Mouse (Mus musculus): ENCODE measurements around the gene Zfr. TPM values are rescaled to one million over a fixed set of nuclear protein-coding genes. Genes with fewer than 3 reads are reported as not detected.
"Not testable (repeated sequence)": the region's sequence is repeated elsewhere in the genome, so short reads cannot be mapped to it uniquely, and the experiment has no call there.

Zfr gene
- polyA plus RNA-seq, 1 experiment: 124 TPM

DNA sequence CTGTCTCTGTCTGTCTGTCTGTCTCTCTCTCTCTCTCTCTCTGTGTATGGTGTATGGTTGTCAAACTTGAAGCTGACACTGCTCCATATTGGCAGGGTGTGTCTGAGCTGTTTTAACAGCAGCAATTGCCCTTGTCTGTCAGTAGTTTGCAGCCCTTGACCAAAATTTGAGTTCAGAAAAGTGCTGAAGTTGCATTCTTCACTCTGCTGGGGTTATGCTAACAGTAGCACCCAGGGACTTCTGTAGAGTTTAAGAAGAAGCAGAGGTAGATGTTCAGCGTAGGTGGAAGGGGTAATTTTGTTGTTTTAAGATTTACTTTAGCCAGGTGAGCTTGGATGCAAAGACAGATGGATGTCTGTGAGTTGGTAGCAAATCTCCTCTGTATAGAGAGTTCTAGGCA is 94.6 kb downstream of the Zfr start:
- peaks cover 14% of the 10 kb centered on the region for H3K4me1 ChIP-seq (ENCODE audit: control insufficient read depth, insufficient read depth, low read length)
- H3K4me3 ChIP-seq (ENCODE audit: low read depth, low read length): no peak overlapping the region
- H3K9ac ChIP-seq (ENCODE audit: low read depth, poor library complexity, severe bottlenecking): no peak overlapping the region
- H3K27me3 ChIP-seq (ENCODE audit: control insufficient read depth, insufficient read depth, low read length, poor library complexity, severe bottlenecking): no peaks in the 10 kb centered on the region
- no peak for TF ChIP-seq EP300 (IDR thresholded peaks at IDR 0.05; ENCODE audit: insufficient read depth, low read depth, low read length)
- TF ChIP-seq CTCF (IDR thresholded peaks at IDR 0.05; ENCODE audit: low read depth, low read length): no peak
- no peak for TF ChIP-seq POLR2A (IDR thresholded peaks at IDR 0.05; ENCODE audit: insufficient read depth, low read length)
- no peak overlapping the region for H3K27ac ChIP-seq (ENCODE audit: insufficient read depth, low read length)
- H3K36me3 ChIP-seq (ENCODE audit: control insufficient read depth, insufficient read depth, low read length, poor library complexity, severe bottlenecking): no peaks in the 10 kb centered on the region
- no peaks in the 10 kb centered on the region for H3K9me3 ChIP-seq (replicated peaks; ENCODE audit: control insufficient read depth, insufficient read depth, low read length, poor library complexity, severe bottlenecking)

DNA sequence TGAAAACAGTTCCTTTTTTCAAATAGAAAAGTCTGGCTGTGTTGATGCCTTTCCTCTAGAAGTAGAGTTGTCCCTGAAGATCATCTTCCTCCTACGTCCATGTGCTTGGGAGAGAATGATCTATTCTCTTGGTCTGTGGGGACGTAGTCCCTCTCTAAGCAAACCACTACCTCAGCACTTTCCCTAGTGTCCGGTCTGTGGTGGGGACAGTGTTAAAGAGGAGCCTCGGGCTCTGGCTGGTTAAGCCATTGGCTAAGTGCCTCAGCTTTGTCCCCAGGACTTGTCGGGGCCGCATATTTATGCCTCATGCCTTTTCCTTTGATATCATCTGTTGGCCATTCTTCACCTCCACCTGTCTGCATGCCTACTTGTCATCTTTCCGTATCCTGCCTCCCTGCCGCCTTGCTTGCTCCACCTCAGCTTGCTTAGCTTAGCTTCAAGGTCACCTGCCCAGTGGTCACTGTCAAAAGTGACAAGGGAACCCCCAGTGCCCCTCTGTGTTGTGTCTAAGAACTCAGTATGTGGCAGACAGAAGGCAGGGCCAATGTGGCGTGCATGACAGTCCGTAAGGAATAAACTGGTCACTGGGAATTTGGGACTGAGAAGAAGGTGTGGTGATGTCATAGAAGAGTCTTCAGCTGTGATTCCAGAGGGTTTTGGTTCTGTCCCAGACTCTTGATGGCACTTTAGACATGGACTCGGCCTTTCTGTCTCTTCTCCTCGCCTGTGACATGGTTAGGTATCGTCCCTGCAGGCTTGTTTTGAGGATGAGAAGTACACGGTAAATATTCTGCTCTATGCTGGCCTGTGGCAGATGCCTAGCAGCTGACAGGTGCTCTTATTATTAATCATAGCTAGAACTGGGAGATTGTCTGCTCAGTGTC is 97.1 kb downstream of the Zfr start:
- no peak overlapping the region for H3K4me3 ChIP-seq (ENCODE audit: low read depth, low read length)
- no peaks in the 10 kb centered on the region for H3K27me3 ChIP-seq (ENCODE audit: control insufficient read depth, insufficient read depth, low read length, poor library complexity, severe bottlenecking)
- no peaks in the 10 kb centered on the region for H3K36me3 ChIP-seq (ENCODE audit: control insufficient read depth, insufficient read depth, low read length, poor library complexity, severe bottlenecking)
- H3K4me1 ChIP-seq (ENCODE audit: control insufficient read depth, insufficient read depth, low read length): peaks cover 9% of the 10 kb centered on the region
- H3K27ac ChIP-seq (ENCODE audit: insufficient read depth, low read length): no peak overlapping the region
- no peaks in the 10 kb centered on the region for H3K9me3 ChIP-seq (replicated peaks; ENCODE audit: control insufficient read depth, insufficient read depth, low read length, poor library complexity, severe bottlenecking)
- TF ChIP-seq CTCF (IDR thresholded peaks at IDR 0.05; ENCODE audit: low read depth, low read length): no peak
- TF ChIP-seq EP300 (IDR thresholded peaks at IDR 0.05; ENCODE audit: insufficient read depth, low read depth, low read length): no peak
- no peak for TF ChIP-seq POLR2A (IDR thresholded peaks at IDR 0.05; ENCODE audit: insufficient read depth, low read length)
- no peak overlapping the region for H3K9ac ChIP-seq (ENCODE audit: low read depth, poor library complexity, severe bottlenecking)

DNA sequence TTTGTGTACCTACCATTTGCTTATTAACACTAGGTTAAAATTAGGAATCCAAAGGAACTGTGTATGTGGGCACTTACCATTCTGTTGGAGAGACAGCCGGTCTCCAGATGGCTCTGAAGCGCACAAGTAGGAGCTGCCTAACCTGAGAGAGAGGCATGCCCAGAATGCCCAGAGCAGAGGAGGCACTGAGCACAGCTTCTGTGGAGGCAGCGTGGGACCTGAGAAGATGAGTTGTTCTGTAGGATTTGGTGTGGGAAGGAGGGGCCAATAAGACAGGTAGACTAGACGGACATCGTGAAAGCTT is 97.7 kb downstream of the Zfr start:
- Histone ChIP-seq H3K27me3 (ENCODE audit: control insufficient read depth, insufficient read depth, low read length, poor library complexity, severe bottlenecking) (no peaks in the 10 kb centered on the region), H3K27ac (ENCODE audit: insufficient read depth, low read length) (no peak overlapping the region), H3K36me3 (ENCODE audit: control insufficient read depth, insufficient read depth, low read length, poor library complexity, severe bottlenecking) (no peaks in the 10 kb centered on the region), H3K9me3 (replicated peaks; ENCODE audit: control insufficient read depth, insufficient read depth, low read length, poor library complexity, severe bottlenecking) (no peaks in the 10 kb centered on the region), H3K4me3 (ENCODE audit: low read depth, low read length) (no peak overlapping the region), H3K9ac (ENCODE audit: low read depth, poor library complexity, severe bottlenecking) (no peak overlapping the region), H3K4me1 (ENCODE audit: control insufficient read depth, insufficient read depth, low read length) (peaks cover 9% of the 10 kb centered on the region)
- TF ChIP-seq POLR2A (IDR thresholded peaks at IDR 0.05; ENCODE audit: insufficient read depth, low read length) (no peak), EP300 (IDR thresholded peaks at IDR 0.05; ENCODE audit: insufficient read depth, low read depth, low read length) (no peak), CTCF (IDR thresholded peaks at IDR 0.05; ENCODE audit: low read depth, low read length) (no peak)

DNA sequence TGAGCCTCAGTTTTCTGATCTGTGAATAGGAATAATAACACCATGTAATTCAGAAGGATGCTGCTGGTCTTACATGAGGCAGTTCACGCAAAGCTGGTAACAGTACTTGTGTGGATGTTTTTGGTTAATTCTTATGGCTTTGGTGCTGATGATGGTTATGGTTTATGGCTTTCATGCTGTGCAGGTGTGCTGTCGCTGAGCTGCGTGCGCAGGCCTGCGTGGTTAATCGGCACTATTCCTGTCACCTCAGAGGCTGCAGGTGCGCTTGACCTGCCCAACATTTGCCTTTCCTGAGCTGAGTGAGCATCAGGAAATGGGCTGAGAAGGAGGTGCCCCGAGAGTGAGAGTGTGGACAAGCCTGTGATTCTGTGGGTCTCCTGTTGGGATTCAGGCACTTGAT is 98.5 kb downstream of the Zfr start:
- H3K4me1 ChIP-seq (ENCODE audit: control insufficient read depth, insufficient read depth, low read length): peaks cover 7% of the 10 kb centered on the region

DNA sequence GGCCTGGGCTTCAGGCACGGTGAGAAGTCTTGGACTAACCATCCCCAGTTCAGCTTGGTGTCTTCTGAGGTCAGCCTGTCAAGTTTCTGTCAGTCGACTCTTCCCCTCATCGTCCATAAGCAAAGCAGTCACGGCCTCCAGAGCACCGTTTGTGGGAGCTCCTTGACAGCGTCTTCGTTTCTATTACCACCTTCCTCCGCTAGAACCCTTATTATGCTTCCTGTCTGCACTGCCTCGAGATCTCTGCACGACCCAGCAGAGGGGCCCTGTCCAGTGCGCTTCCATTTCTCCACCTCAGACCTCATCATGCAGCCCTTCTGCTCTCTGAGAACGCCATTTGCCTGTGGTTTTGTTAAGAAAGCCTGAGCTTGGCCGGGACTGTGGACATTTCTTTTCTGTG is 99.2 kb downstream of the Zfr start:
- no peak overlapping the region for H3K27ac ChIP-seq (ENCODE audit: insufficient read depth, low read length)
- peaks cover 3% of the 10 kb centered on the region for H3K4me1 ChIP-seq (ENCODE audit: control insufficient read depth, insufficient read depth, low read length)
- TF ChIP-seq CTCF (IDR thresholded peaks at IDR 0.05; ENCODE audit: low read depth, low read length) (no peak), POLR2A (IDR thresholded peaks at IDR 0.05; ENCODE audit: insufficient read depth, low read length) (no peak), EP300 (IDR thresholded peaks at IDR 0.05; ENCODE audit: insufficient read depth, low read depth, low read length) (no peak)
- H3K4me3 ChIP-seq (ENCODE audit: low read depth, low read length): no peak overlapping the region
- H3K36me3 ChIP-seq (ENCODE audit: control insufficient read depth, insufficient read depth, low read length, poor library complexity, severe bottlenecking): no peaks in the 10 kb centered on the region
- H3K27me3 ChIP-seq (ENCODE audit: control insufficient read depth, insufficient read depth, low read length, poor library complexity, severe bottlenecking): no peaks in the 10 kb centered on the region
- no peaks in the 10 kb centered on the region for H3K9me3 ChIP-seq (replicated peaks; ENCODE audit: control insufficient read depth, insufficient read depth, low read length, poor library complexity, severe bottlenecking)
- H3K9ac ChIP-seq (ENCODE audit: low read depth, poor library complexity, severe bottlenecking): no peak overlapping the region

More for the DNA sequence above, 98.5 kb downstream of the Zfr start:
- Histone ChIP-seq H3K27me3 (ENCODE audit: control insufficient read depth, insufficient read depth, low read length, poor library complexity, severe bottlenecking) (no peaks in the 10 kb centered on the region), H3K9me3 (replicated peaks; ENCODE audit: control insufficient read depth, insufficient read depth, low read length, poor library complexity, severe bottlenecking) (no peaks in the 10 kb centered on the region), H3K9ac (ENCODE audit: low read depth, poor library complexity, severe bottlenecking) (no peak overlapping the region), H3K27ac (ENCODE audit: insufficient read depth, low read length) (no peak overlapping the region), H3K4me3 (ENCODE audit: low read depth, low read length) (no peak overlapping the region), H3K36me3 (ENCODE audit: control insufficient read depth, insufficient read depth, low read length, poor library complexity, severe bottlenecking) (no peaks in the 10 kb centered on the region)
- no peak for TF ChIP-seq EP300 (IDR thresholded peaks at IDR 0.05; ENCODE audit: insufficient read depth, low read depth, low read length)
- no peak for TF ChIP-seq POLR2A (IDR thresholded peaks at IDR 0.05; ENCODE audit: insufficient read depth, low read length)
- TF ChIP-seq CTCF (IDR thresholded peaks at IDR 0.05; ENCODE audit: low read depth, low read length): no peak

DNA sequence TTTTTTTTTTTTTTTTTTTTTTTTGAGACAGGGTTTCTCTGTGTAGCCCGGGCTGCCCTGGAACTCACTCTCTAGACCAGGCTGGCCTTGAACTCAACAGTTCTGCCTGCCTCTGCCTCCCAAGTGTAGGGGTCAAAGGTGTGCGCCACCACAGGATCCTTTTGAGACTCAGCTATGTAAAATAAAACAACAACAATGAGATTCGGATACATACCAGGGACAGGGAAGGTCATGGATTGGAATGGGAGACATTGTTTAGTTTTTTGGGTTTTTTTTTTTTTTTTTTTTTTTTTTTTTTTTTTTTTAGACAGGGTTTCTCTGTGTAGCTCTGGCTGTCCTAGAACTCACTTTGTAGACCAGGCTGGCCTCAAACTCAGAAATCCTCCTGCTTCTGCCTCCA is 99.7 kb downstream of the Zfr start:
- not testable (repeated sequence) for H3K36me3 ChIP-seq (ENCODE audit: control insufficient read depth, insufficient read depth, low read length, poor library complexity, severe bottlenecking); H3K4me3 ChIP-seq (ENCODE audit: low read depth, low read length); H3K4me1 ChIP-seq (ENCODE audit: control insufficient read depth, insufficient read depth, low read length); H3K27ac ChIP-seq (ENCODE audit: insufficient read depth, low read length); H3K27me3 ChIP-seq (ENCODE audit: control insufficient read depth, insufficient read depth, low read length, poor library complexity, severe bottlenecking); H3K9ac ChIP-seq (ENCODE audit: low read depth, poor library complexity, severe bottlenecking); H3K9me3 ChIP-seq (replicated peaks; ENCODE audit: control insufficient read depth, insufficient read depth, low read length, poor library complexity, severe bottlenecking)
